Mouse (Mus musculus) heart, adult 2 months (tissue): Measurements from ENCODE around the gene Atg7.

ENCODE experiments used
- CTCF ChIP-seq: fragments of 200-600 bp; IDR thresholded peaks from 2 replicates; pipeline ENCODE4 v1.8.1; 2022; ENCODE audit warnings: antibody characterized with exemption, mild to moderate bottlenecking, moderate library complexity
- EP300 ChIP-seq: fragments of 200-500 bp; IDR thresholded peaks from 2 replicates; pipeline ENCODE4 v1.6.1; 2011; ENCODE audit warnings: low read depth, low read length, control low read depth; ENCODE audit not compliant: insufficient read depth
- POLR2A ChIP-seq: fragments of 200-500 bp; IDR thresholded peaks from 2 replicates; pipeline ENCODE4 v1.6.1; 2011; ENCODE audit warnings: mild to moderate bottlenecking, low read depth, low read length, control low read depth; ENCODE audit not compliant: insufficient read depth

DNA sequence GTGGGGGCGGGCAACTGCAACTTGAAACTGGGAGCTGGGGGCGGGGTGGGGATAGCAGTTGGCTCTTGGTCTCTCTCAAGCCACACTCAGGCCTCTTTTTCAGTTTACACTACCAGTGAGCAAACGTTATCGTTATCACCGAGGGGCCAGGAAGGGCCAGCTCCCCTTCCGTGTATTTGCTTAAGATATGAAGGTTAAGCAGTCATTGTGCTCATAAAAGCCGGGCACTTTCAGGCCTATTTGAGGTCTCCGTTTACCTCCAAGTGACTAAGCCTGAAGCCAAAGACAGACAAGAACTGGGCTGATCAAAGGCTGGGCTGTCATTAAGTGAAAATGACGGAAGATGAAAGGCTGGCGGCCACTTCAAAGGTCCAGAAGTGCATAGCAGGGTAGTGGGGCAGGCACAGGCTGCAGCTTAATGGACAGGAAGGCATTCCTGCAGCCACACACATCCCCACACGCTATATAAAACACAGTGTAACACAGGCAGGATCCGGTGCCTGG, 258.5 kb downstream of the Atg7 start:
- no peak for TF ChIP-seq CTCF
- TF ChIP-seq POLR2A, result no peak
- TF ChIP-seq EP300, result no peak
